Mouse (Mus musculus): ENCODE measurements around the gene Slc22a1. TPM values are rescaled to one million over a fixed set of nuclear protein-coding genes. Genes with fewer than 3 reads are reported as not detected.
A peak's percentile ranks its signal among the peaks of the same experiment; 100 is the strongest.

Gene Slc22a1
- total and polyA plus RNA-seq, 2 experiments: 487 to 527 TPM

DNA sequence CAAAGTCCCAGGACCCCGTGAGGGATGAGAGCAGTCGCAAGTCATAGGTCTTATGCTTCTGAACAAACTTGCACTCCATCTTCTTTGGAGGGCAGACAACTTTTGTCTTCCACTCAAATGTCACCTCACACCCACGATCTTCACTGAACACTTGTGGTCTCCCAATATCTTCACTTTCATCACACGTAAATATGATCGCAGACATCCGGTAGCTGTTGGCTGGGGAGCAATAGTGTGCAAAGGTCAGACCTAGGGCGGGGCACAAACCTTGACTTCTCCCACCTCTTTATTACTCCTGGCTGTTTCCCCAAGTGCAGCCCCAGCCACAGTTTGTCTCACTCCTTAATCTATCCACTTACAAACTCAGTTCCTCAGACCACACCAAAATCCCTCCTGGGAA lies 16.3 kb upstream of the Slc22a1 start:
- TF ChIP-seq POLR2A (IDR thresholded peaks at IDR 0.05; ENCODE audit: extremely low read depth, insufficient read depth, low read length) (no peak), CTCF (IDR thresholded peaks at IDR 0.05; ENCODE audit: low read depth, low read length) (no peak)
- Histone ChIP-seq H3K27me3 (ENCODE audit: control insufficient read depth, insufficient read depth, low read length) (no peaks in the 10 kb centered on the region), H3K27ac (replicated peaks; ENCODE audit: insufficient read depth, low read depth, low read length) (no peak overlapping the region), H3K4me3 (ENCODE audit: insufficient read depth, low read depth, low read length) (no peak overlapping the region), H3K4me1 (ENCODE audit: control insufficient read depth, insufficient read depth, low read length) (no peaks in the 10 kb centered on the region), H3K9ac (ENCODE audit: low read depth, low read length) (no peak overlapping the region), H3K36me3 (ENCODE audit: control insufficient read depth, insufficient read depth, low read length) (peaks cover 4% of the 10 kb centered on the region), H3K79me2 (ENCODE audit: control insufficient read depth, insufficient read depth, low read length) (no peaks in the 10 kb centered on the region)
- 62% methylated on average over 7 of the region's 7 CpGs for WGBS
- DNase-seq (ENCODE audit: extremely low read depth, low read depth, low spot score): no peak

DNA sequence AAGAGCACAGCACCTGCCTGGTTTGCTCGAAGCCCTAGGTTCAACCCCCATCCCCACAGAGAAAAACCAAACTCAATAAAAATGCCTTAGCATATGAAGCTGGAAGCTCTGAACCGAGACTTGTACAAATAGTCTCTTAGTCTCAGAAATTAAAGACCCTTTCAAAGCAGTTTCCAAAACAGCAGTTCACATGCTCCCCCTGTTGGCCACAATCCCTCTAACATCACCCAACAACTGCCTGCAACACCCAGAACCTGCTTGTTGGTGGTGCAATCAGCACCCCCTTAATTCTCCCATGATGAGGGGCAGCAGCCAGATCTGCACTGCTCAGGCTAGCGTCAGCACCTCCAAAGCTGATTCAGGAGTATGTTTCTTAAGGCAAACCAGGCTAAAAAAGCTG lies 13.9 kb upstream of the Slc22a1 start:
- no peaks in the 10 kb centered on the region for H3K4me1 ChIP-seq (ENCODE audit: control insufficient read depth, insufficient read depth, low read length)
- no peak overlapping the region for H3K4me3 ChIP-seq (ENCODE audit: insufficient read depth, low read depth, low read length)
- no peak overlapping the region for H3K9ac ChIP-seq (ENCODE audit: low read depth, low read length)
- peak; percentile 48; the same call in 1 of the 2 replicates for TF ChIP-seq CTCF (IDR thresholded peaks at IDR 0.05; ENCODE audit: low read depth, low read length)
- no peak for TF ChIP-seq POLR2A (IDR thresholded peaks at IDR 0.05; ENCODE audit: extremely low read depth, insufficient read depth, low read length)
- 80% methylated on average over 3 of the region's 3 CpGs for WGBS
- H3K36me3 ChIP-seq (ENCODE audit: control insufficient read depth, insufficient read depth, low read length): peaks cover 1% of the 10 kb centered on the region
- DNase-seq (ENCODE audit: extremely low read depth, low read depth, low spot score): peak; percentile 27
- H3K79me2 ChIP-seq (ENCODE audit: control insufficient read depth, insufficient read depth, low read length): no peaks in the 10 kb centered on the region
- H3K27ac ChIP-seq (replicated peaks; ENCODE audit: insufficient read depth, low read depth, low read length): no peak overlapping the region
- H3K27me3 ChIP-seq (ENCODE audit: control insufficient read depth, insufficient read depth, low read length): no peaks in the 10 kb centered on the region

DNA sequence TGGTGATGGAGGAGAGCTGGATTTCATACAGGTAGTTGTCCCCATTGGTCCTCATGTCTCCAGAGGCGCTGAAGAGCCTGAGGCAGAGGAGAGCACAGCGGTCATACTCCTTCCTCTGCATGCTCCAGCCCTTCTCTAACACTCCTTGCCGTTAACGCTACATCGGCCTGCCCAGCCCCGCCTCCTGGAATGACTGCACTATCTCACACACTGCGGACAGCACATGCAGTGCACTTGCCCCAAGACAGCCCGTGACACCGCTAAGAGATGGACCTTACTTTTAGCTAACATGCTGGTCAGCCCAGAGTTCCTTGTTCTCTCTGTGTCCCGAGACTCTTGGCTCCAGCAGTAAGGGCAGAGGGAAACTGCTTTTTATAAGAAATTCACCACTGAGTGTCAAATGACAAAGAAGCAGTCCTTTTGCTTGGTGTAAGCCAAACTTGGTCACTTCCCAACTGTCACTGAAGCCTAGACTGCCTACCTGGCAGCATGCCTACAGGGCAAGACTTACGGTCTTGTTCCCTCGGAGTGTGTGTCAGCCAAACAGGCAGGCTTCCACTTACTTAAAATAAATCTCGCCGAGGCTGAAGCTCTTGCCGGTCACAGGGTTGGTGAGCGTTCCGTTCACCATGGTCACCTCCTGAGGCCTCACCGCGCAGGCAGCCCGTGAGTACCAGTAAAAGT lies 12.9 kb upstream of the Slc22a1 start:
- peak; percentile 76 for DNase-seq (ENCODE audit: extremely low read depth, low read depth, low spot score)
- no peak overlapping the region for H3K9ac ChIP-seq (ENCODE audit: low read depth, low read length)
- 76% methylated on average over 20 of the region's 20 CpGs for WGBS
- no peaks in the 10 kb centered on the region for H3K79me2 ChIP-seq (ENCODE audit: control insufficient read depth, insufficient read depth, low read length)
- no peak overlapping the region for H3K27ac ChIP-seq (replicated peaks; ENCODE audit: insufficient read depth, low read depth, low read length)
- TF ChIP-seq POLR2A (IDR thresholded peaks at IDR 0.05; ENCODE audit: extremely low read depth, insufficient read depth, low read length): no peak
- TF ChIP-seq CTCF (IDR thresholded peaks at IDR 0.05; ENCODE audit: low read depth, low read length): no peak
- no peak overlapping the region for H3K4me3 ChIP-seq (ENCODE audit: insufficient read depth, low read depth, low read length)
- H3K36me3 ChIP-seq (ENCODE audit: control insufficient read depth, insufficient read depth, low read length): peaks cover 1% of the 10 kb centered on the region
- no peaks in the 10 kb centered on the region for H3K4me1 ChIP-seq (ENCODE audit: control insufficient read depth, insufficient read depth, low read length)
- no peaks in the 10 kb centered on the region for H3K27me3 ChIP-seq (ENCODE audit: control insufficient read depth, insufficient read depth, low read length)

DNA sequence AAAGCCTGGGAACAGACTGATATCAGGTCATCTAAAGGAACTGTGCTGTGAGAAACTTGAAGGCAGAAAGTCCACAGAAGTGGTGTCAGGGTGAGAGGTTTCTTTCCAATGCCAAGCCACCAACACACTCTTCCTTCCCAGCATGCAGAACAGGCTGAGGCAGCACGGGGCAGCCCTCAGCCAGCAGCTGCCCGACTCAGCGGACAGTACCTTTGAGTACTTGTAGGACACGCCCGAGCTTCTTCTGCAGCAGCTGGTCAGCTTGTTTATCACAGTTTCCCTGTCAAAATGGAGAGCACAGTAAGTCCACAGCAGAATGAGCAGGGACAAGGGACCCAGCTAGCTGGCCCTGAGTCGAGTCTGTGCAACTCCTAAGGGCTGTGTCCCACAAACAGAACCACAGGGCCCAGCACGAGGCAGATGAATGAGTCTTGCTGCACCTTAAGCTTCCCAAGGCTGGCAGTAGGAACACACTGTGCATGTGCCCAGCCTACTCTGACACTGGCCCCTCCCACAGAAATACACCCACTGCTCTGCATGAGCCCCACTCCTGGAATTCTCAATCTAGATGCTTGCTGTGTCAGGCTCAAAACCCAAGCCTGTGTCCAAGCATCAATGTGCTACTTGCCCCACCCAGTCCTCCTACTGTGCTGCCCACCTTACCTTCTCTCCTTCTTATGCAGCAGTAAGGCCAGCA lies 9.4 kb upstream of the Slc22a1 start:
- Histone ChIP-seq H3K36me3 (ENCODE audit: control insufficient read depth, insufficient read depth, low read length) (no peaks in the 10 kb centered on the region), H3K9ac (ENCODE audit: low read depth, low read length) (no peak overlapping the region), H3K4me3 (ENCODE audit: insufficient read depth, low read depth, low read length) (no peak overlapping the region), H3K27ac (replicated peaks; ENCODE audit: insufficient read depth, low read depth, low read length) (no peak overlapping the region), H3K4me1 (ENCODE audit: control insufficient read depth, insufficient read depth, low read length) (peaks cover 6% of the 10 kb centered on the region; the same call in 1 of the 2 replicates), H3K79me2 (ENCODE audit: control insufficient read depth, insufficient read depth, low read length) (no peaks in the 10 kb centered on the region), H3K27me3 (ENCODE audit: control insufficient read depth, insufficient read depth, low read length) (no peaks in the 10 kb centered on the region)
- 90% methylated on average over 7 of the region's 7 CpGs for WGBS
- no peak for DNase-seq (ENCODE audit: extremely low read depth, low read depth, low spot score)
- TF ChIP-seq POLR2A (IDR thresholded peaks at IDR 0.05; ENCODE audit: extremely low read depth, insufficient read depth, low read length): no peak
- TF ChIP-seq CTCF (IDR thresholded peaks at IDR 0.05; ENCODE audit: low read depth, low read length): no peak

DNA sequence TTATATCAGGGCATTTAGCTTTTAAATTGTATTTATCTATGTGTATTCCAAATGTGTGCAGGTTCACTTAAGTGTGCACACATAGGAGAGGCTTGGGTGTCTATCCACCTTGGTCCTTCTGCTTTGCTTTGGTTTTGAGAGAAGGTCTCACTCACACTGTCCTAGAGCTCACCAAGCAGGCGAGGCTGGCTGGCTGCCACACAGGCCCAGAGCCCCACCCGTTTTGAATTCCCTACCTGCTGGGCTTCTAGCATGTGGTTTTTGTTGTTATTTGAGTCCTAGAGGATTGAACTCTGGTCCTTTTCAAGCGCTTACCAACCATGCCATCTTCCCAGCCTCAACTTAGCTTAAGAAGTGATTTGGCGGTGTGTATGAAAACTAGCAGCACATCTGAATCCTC lies 8.8 kb upstream of the Slc22a1 start:
- DNase-seq (ENCODE audit: extremely low read depth, low read depth, low spot score): no peak
- no peak for TF ChIP-seq POLR2A (IDR thresholded peaks at IDR 0.05; ENCODE audit: extremely low read depth, insufficient read depth, low read length)
- TF ChIP-seq CTCF (IDR thresholded peaks at IDR 0.05; ENCODE audit: low read depth, low read length): no peak
- no peak overlapping the region for H3K4me3 ChIP-seq (ENCODE audit: insufficient read depth, low read depth, low read length)
- no peaks in the 10 kb centered on the region for H3K27me3 ChIP-seq (ENCODE audit: control insufficient read depth, insufficient read depth, low read length)
- H3K36me3 ChIP-seq (ENCODE audit: control insufficient read depth, insufficient read depth, low read length): no peaks in the 10 kb centered on the region
- peaks cover 6% of the 10 kb centered on the region; the same call in 1 of the 2 replicates for H3K4me1 ChIP-seq (ENCODE audit: control insufficient read depth, insufficient read depth, low read length)
- H3K9ac ChIP-seq (ENCODE audit: low read depth, low read length): no peak overlapping the region
- H3K27ac ChIP-seq (replicated peaks; ENCODE audit: insufficient read depth, low read depth, low read length): no peak overlapping the region
- WGBS: 74% methylated on average over 4 of the region's 4 CpGs
- no peaks in the 10 kb centered on the region for H3K79me2 ChIP-seq (ENCODE audit: control insufficient read depth, insufficient read depth, low read length)

GRCm38 (mm10) chr17:12683582-12683981 lies 8.0 kb upstream of the Slc22a1 start:
- Histone ChIP-seq H3K27ac (replicated peaks; ENCODE audit: insufficient read depth, low read depth, low read length) (no peak overlapping the region), H3K36me3 (ENCODE audit: control insufficient read depth, insufficient read depth, low read length) (no peaks in the 10 kb centered on the region), H3K79me2 (ENCODE audit: control insufficient read depth, insufficient read depth, low read length) (no peaks in the 10 kb centered on the region), H3K9ac (ENCODE audit: low read depth, low read length) (no peak overlapping the region), H3K4me1 (ENCODE audit: control insufficient read depth, insufficient read depth, low read length) (peaks cover 6% of the 10 kb centered on the region; the same call in 1 of the 2 replicates), H3K27me3 (ENCODE audit: control insufficient read depth, insufficient read depth, low read length) (no peaks in the 10 kb centered on the region), H3K4me3 (ENCODE audit: insufficient read depth, low read depth, low read length) (no peak overlapping the region)
- 89% methylated on average over 13 of the region's 13 CpGs for WGBS
- no peak for TF ChIP-seq CTCF (IDR thresholded peaks at IDR 0.05; ENCODE audit: low read depth, low read length)
- TF ChIP-seq POLR2A (IDR thresholded peaks at IDR 0.05; ENCODE audit: extremely low read depth, insufficient read depth, low read length): no peak
- no peak for DNase-seq (ENCODE audit: extremely low read depth, low read depth, low spot score)

Measured in liver, adult 2 months (tissue).